Mouse (Mus musculus) stomach, postnatal 0 days (tissue): ENCODE results near the gene Urm1.

Experiments used
- CTCF ChIP-seq: IDR thresholded peaks from 2 replicates; pipeline ENCODE4 v1.5.1; 2016; ENCODE audit warnings: antibody characterized with exemption, low read depth, mild to moderate bottlenecking, moderate library complexity
- EP300 ChIP-seq: optimal IDR thresholded peaks from 2 replicates; pipeline ENCODE3; 2016; ENCODE audit warnings: antibody characterized with exemption

GRCm38 (mm10) chr2:29787937-29788681, 31.8 kb upstream of the Urm1 start, which contains the start of gene Trub2:
- TF ChIP-seq CTCF (no peak), EP300 (no peak)
